Mouse (Mus musculus): ENCODE data around the gene Ahnak.

- TF ChIP-seq CTCF (IDR thresholded peaks at IDR 0.05; ENCODE audit: low read depth) (peak; percentile 58), EP300 (optimal IDR thresholded peaks at IDR 0.05) (no peak)
Observed at GRCm38 (mm10) chr19:8989567-8990431, 715 bp downstream of the Ahnak start.
